Mouse (Mus musculus) liver, embryonic 14.5 days (tissue): ENCODE measurements at regions not wholly inside any gene's neighbourhood (a gene's known extent, or its start where the extent isn't known, plus 50 kb on each side); places are given as distances from the start of the nearest gene placed in this dataset.

Source experiments
- CTCF ChIP-seq: IDR thresholded peaks from 2 replicates; pipeline ENCODE4 v1.5.1; 2016; ENCODE audit warnings: antibody characterized with exemption, low read depth, control low read depth
- EP300 ChIP-seq: IDR thresholded peaks from 2 replicates; pipeline ENCODE4 v1.6.1; 2016; ENCODE audit warnings: antibody characterized with exemption, low read depth

DNA sequence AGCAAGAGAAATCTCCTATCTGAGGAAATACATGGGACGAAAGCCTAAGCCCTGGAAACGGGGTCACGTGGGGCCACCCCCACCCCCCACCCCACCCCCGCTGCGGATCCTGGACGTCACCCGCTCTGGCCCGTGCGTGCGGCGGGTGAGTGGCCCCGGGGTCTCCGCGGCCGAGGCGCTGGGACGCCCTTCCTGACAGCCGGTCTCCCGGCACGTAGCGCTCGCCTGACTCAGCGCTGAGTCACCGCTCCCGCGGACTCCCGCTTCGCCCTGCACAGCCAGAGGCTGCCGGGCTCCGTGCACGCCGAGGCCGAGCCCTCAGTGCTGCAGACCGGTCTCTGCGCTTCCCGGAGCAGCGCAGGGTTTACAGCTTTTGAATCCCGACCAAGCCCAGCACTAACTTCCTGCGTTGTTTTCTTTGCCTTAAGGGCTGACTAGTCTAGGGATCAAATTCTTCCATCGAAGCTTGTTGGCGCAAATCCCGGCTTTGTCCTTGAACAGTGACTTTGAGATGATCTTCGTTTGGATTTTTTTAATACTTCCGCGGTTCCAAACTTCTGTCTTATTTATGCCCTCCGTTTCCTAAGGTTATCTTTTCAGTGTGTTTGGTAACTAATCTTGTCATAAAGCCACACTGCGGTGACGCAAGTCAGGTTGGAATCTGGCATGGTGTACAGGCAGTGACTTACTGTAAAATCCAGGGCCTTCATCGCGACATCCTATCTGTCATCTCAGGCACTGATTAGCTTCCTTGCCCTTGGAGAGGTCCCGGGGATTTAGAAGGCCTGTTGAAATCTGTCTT, 79.8 kb downstream of the Arrdc3 start:
- TF ChIP-seq CTCF, result no peak
- TF ChIP-seq EP300, result no peak
